Mouse (Mus musculus) inflammation-experienced regulatory T-cells, adult 6 months (primary cell): ENCODE data around the gene S100a7a. TPM values are rescaled to one million over a fixed set of nuclear protein-coding genes. Genes with fewer than 3 reads are reported as not detected.
A peak's percentile ranks its signal among the peaks of the same experiment; 100 is the strongest.

Experiments used
- ATAC-seq: one replicate; pipeline ENCODE4 v1.8.0; 2017
- polyA plus RNA-seq, 3 experiments: library from polyadenylated mRNA; unstranded; fragments of 100-300 nt; shearing (Covaris generic); gene quantifications; one replicate each; pipeline ENCODE4 v1.2.1; 2017

Gene S100a7a
- polyA plus RNA-seq: not detected

DNA sequence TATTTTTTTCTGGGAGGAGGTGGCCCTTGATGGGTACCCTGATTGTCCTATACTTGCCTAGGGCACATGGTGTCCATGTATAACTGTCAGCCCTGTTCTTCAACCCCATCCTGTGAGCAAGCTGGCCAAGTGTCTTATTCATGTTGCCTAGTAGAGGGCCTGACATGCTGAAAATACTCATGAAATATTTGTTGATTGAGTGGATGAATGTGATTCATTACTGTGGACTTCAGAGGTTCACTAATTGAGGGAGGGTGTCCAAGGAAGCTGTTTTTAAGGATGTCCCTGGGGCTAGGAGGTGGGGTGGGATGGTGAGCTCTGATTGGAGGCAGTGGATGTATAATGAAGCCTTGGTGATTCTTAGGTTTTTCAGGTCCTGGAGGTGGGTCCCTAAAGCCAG lies at the start of gene S100a7a:
S100a7a (plus strand) TSS at position 301 of the 400 bp plus-strand sequence.
- no peak for ATAC-seq

DNA sequence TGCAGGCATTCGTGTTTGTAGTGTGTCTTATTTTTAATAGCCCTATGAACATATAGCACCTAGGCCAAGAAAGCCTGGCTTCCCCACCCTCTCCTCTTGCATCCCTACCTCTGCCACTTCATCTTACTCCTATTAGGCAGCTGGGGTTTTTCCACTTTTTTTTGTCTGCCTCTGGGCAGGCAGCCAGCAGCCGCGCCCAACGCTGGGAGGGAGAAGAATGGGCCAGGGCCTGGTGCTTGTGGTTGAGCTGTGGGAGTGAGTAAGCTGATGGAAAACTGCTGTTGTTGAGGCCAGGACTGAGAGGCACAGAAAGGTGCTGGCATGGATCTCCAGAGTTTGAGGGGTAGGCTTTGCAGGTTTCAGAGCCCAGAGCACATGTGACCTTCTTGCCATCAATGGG lies 49.4 kb upstream of the S100a7a start:
- peak; percentile 26 for ATAC-seq

DNA sequence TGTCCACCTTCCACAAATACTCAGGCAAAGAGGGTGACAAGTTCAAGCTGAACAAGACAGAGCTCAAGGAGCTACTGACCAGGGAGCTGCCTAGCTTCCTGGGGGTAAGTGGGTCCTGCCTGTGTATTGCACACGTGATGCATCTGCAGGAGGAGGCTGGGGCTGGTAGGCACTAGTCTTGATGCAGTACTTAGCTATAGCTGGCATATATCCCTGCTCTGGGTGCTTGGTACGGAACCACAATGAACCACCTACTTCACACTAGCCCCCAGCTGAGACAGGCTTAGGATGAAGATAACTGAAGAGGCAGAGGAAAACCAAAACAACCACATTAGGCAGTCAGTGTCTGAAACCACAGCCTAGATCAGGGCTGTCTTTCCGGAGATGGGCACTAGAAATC lies 48.8 kb upstream of the S100a7a start:
- peak; percentile 55 for ATAC-seq

DNA sequence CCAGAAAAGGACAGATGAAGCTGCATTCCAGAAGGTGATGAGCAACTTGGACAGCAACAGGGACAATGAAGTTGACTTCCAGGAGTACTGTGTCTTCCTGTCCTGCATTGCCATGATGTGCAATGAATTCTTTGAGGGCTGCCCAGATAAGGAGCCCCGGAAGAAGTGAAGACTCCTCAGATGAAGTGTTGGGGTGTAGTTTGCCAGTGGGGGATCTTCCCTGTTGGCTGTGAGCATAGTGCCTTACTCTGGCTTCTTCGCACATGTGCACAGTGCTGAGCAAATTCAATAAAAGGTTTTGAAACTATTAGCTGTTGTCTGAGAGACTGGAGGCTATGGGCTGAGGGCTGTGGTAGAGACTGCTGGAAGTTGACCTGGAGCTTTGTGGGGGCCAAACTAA lies 48.1 kb upstream of the S100a7a start:
- no peak for ATAC-seq

DNA sequence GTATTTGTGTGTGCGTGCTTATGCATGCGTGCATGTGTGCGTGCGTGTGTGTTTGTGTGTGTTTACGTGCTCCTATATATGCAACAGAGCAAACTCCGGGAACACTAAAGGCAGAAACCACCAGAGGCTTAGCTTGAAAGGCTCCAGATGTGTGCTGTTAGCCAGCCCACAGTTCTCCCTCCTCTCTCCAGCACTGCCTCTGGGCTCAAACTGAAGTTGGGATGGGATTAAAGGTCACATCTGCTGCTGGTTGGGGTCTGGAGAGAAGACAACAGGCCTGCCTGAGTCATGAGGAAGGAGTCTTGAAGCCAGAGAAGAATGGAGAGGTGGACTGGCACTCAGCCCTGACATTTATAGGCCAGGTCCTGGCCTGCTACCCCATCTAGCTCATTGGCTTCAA lies 47.6 kb upstream of the S100a7a start:
- ATAC-seq: no peak

DNA sequence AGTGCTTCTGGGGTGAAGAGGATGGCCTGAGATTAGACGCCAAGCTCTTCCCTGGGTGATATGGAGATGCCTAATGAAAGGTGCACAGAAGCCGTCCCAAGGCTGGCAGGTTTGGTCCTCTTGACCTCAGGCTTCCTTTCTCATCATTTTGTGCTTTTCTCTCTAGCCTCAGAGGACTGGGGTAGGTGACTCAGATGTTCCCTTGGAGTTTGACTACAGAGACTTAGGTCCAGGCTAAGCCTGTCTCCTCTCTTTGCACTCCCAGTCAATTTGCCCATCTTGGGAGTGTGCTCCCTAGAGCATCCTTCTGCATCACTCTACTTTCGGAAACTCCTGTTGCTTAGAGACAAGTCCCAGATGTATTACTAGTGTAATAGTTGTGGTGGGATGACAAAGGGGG lies 46.5 kb upstream of the S100a7a start:
- ATAC-seq: no peak

DNA sequence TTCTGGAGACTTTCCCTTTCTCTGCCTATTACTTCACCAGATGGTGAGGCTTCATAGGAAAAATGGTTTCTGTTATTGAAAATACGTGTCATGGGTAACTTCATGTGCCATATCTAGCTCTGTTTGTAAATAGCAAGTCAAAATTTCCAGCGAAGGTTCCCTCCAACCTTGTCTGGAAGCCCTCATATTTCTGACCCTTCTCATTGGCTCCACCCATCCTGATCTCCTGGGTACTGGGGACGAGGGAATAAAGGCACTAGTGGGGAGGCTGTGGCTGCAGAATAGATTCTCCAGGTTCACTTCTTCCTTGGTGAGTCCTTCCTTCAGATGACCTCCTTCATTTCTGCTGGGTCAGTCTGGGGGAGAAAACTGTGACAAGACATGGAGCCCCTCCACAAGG lies 45.6 kb upstream of the S100a7a start, which contains the start of gene S100a5:
S100a5 (plus strand) TSS at position 301 of the 400 bp plus-strand sequence.
- no peak for ATAC-seq

DNA sequence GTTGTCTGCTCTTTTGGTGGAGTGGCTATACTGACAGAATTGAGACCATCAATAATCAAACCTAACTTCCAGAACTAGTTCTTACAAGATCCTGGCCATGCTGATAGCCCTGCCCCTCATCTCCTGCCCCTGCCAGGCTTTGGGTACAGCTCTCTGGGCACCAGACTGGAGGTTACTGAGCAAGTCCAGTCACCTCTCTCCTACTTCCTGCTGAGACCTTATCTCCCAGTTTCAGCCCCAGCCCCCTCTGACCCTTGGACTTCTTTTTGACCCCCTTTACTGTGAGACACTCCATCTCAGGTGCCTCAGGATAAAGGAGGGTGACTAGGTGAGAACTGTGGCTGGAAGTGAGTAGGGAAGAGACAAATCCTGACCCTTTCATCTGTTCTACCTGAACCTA lies 44.7 kb upstream of the S100a7a start:
- ATAC-seq: no peak

DNA sequence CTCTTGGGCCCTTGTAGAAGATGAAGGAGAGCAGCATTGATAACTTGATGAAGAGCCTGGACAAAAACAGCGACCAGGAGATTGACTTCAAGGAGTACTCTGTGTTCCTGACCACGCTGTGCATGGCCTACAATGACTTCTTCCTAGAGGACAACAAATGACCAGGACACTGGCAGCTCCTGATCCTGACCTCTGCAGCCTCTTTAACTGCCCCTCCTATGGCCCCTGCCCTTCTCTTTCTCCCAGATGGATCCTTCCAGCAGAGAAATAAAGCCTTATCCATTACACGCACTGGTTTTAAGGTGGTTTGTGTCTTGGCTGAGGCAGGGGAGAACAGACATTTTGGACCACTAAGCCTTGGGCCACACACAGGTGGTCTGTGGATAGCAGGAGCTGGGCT lies 42.3 kb upstream of the S100a7a start:
- ATAC-seq: no peak

DNA sequence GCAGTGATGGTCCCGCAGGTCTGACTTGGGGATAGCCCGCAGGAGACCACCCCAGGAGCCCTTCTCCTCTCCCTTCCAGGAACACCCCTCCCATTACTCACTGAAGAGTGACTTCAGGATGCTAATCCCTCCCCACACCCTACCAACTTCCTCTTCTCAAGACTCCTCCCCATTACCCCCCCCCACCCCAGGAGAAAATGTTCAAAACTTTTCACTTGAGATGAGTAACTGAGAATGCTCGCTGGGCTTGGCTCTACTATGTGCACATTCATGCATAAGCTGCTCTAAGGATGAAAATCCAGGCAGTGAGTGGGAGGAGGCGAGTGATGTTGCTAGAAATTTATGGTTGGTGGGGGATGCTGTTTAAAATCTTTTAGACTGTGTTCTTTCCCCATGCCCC lies 41.8 kb upstream of the S100a7a start:
- peak; percentile 11 for ATAC-seq

DNA sequence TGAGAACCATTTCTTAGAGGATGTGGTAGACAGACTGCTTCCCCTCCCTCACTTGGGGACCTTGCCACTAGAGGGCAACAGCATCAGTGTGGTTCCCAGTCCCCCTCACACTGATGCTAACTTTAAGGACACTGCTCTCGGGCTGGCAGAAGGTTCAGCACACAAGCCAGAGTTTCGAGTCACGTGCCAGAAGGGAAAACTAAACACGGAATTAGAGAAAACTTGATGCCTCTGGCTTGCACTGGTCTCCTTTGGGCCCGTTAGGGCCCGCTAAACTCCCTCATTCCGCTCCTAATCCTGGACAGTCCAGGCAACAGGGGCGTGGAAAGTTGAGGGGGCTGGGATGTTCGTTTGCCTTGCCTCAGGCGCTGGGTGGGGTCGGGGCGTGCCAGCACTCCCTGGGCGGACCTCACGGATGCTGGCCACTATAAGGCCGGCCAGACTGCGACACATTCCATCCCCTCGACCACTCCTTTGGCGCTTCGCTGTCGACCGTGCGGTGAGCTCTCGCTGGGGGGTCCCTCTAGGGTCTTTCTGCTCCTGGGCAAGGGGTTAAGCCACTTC lies 41.0 kb upstream of the S100a7a start, which contains the start of gene S100a6:
S100a6 (plus strand) TSS at position 155 of the 564 bp plus-strand sequence.
- peak; percentile 84 for ATAC-seq

DNA sequence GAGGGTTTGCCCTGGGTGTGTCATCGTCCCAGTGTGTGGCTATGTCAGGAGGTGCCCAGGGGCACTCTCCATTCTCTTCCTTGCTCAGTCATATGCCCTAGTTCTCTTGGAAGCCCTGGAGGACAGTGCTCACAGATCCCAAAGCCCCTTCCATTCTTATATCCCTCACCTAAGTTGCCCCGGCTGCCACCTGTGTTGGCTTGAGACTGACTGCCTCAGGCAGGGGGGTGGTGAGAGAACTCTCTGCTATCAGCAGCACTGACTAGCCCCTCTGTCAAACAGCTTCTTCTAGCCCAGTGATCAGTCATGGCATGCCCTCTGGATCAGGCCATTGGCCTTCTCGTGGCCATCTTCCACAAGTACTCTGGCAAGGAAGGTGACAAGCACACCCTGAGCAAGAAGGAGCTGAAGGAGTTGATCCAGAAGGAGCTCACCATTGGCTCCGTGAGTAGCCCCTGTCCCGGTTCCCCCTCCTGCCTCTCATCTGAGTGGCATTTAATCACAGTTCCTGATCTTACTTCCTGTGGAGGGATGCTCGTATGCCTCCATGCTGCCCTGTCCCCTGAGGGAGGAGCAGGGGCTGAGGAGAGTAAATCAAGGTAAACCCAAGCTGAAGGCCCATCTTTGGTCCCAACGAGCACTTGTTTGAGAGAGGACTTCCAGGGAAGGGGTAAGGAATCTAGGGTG lies 40.2 kb upstream of the S100a7a start:
- ATAC-seq: no peak

DNA sequence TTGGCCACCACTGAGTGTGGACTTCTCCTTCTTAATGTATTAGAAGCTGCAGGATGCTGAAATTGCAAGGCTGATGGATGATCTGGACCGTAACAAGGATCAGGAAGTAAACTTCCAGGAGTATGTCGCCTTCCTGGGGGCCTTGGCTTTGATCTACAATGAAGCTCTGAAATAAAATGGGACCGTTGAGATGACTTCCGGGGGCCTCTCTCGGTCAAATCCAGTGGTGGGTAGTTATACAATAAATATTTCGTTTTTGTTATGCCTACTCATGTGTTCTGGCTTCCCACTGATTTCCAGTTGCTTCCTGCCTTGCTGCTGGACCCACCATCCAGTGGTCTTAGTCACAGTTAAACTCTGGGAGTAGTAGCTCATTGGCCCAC lies 39.7 kb upstream of the S100a7a start:
- ATAC-seq: no peak

DNA sequence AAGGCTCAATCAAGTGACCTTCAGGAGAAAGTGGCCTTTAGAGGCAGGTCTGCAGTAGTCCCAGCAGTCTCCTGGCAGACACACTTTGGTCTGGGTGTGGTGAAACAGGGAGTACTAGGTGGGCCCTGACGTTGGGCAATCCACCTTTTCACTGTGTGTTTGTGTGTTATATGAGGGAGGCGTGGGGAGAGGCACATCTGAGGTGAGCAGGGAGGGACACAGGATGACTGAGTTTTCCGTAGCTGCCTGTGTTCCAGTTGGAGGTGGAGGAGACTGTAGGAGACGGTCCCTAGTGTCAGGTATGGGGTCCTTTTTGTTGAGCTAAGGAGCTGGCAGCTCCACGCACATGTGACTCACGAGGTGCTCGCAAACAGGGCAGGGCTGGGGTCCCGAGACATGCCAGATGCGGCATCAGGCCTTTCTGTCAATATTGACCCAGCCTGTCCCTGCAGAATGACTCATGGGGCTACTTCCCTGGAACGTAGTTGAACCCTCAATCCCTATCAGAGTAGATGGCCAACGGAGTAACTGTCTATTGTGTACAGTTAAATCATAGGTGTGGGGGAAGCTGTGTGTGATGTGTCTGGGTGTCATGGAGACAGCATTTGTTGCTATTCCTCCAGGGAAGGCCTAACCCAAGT lies 39.1 kb upstream of the S100a7a start:
- ATAC-seq: no peak

DNA sequence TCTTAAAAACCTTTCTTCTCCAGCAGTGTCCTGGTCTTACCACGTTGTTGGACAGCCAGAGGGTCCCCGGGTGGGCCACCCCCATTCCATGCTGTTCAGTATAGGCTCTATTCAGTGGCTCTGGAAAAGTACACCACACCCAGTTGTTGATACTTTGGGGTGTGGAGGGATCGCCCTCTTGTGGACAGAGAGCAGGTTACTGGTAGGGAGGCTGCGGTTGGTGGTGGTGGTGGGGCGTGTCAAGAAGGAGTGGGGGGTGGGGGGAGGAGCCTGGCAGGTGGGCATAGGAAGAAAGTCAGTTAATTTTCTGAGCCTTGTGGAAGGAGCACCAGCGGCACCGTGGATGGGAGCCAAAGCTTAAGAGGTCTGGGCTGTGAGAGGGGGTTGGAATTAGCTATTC lies 38.4 kb upstream of the S100a7a start:
- ATAC-seq: peak; percentile 83

DNA sequence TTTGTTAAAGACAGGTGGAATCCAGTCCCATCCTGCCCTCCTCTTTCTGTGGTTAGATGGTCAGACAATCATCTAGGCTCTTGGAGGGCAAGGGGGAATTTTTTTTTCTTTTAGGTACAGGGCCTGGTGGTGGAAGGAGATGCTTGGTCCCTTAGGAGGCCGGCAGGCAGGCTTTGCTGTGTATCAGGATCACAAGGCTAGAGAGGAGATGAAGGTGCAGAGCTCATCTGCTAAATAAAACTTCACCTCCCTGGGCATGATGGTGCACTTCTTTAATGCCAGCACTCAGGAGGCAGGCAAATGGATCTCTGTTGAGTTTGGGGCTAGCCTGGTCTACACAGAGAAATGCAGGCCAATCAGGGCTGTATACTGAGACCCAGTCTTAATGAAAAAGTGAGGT lies 37.9 kb upstream of the S100a7a start:
- no peak for ATAC-seq

DNA sequence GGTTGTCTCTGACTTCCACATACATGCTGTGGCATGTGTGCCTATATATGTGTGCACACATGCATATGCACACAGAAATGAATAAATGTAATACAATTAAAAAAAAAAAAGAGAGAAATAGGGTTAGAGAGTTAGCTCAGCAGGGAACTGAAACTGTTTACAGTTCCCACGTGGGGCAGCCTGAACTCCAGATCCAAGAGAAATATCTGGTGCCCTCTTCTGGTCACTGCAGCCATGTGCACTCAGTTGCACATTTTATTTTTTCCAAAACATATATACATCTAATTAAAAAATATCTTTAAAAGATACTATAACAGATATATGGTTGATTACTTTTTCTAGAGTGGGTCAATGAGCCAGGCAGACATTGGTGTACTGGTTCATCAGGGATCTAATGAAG lies 36.2 kb upstream of the S100a7a start:
- ATAC-seq: no peak

DNA sequence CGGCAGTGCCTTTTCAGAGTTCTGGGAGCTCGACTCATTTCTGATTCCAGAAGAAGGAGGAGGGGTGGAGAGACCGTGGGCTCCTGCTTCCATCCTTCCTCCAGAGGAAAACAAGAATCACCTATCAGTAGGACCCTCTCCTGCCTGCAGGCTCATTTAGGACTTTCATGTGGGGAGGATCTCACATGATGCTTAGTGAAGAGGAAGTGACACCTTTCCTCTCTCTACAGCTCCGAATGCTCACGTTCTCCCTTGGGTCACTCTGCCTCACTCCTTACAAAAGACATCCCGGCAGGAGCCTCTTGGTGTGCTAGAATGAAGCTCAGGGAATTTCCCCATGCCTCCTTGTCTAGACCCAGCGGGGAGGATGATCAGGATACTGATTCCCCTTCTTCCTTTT lies 32.3 kb upstream of the S100a7a start:
- ATAC-seq: no peak

DNA sequence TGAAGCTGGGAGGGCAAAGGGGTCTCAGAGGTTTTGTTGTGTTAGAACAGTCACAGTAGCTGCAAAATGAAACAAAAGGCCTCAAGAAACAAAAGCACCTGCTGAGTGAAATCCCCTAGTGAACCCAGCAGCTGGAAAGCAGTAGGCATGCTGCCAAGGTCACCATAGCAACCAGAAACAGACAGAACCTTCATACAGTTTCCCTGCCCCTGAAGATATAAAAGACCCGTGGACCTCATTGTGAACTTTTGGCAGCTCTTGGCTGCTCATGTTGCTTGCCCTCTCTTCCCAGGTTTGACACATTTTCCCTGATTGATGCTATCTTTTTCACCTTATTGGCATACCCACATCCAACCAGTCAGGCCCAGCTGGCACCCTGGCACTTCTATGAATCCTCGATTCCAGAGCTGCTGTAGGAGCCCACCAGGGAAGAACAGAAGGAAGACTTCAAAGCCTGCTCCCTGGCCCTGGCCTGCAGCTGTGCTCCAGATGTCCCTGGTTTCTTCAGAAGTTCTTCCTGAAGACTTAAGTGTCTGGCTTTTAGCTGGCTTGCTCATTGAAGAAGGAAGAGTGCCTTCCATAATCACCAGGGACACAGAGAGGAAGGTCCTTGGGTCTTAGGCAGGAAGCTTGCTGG lies 30.3 kb upstream of the S100a7a start:
- peak; percentile 83 for ATAC-seq

DNA sequence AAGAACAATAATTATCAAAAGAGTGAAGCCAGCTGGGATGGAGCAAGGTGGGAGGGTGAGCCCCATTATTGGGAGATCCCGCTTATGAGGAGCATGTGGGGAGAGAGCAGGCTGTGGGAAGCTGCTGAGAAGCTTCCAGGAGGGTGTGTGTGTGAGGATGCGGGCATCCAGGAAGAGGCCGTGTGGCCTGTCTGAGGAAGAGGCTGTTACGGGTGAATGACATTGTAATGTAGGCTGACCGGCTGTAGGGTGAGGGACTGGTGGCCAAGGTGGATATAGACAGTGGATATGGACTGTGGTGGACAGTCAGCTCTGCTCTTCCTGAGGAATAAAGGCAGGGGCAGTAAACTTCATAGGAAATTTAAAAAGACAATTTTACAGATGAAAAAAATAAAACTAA lies 28.3 kb upstream of the S100a7a start:
- ATAC-seq: no peak

DNA sequence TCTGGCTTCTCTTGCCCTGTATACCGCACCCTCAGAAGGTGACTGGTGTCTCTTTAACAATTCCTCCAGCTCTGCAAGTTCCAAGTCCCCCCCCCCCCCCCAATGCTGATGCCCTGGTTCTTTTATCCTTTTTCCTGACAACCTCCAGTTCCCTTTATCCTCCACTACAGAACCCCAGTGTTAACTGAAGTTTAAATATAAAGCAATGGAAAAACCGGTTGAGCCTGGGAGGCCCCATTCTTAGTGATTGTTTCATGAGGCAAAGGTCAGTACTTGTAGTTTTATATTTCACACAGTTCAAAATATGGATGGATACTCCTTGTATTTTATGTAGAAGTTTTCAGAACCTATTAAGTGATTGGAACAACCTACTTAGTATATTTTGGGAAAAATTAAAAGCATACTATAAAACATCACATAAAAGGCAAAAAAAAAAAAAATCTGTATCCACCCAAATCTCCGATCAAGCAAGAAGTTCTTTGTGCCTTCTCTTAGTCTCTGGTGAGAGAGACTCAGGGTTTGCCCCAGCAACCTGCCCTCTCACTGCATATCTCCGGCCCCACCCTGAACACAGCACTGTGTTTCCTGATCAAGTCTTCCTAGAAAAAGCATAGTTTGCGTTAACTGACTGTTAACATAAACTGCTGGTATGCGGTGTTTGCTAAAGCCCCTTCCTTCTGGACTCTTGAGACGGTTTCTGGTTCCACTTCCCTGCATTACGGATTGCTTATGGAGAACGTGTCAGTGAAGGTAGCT lies 27.4 kb upstream of the S100a7a start:
- ATAC-seq: no peak

DNA sequence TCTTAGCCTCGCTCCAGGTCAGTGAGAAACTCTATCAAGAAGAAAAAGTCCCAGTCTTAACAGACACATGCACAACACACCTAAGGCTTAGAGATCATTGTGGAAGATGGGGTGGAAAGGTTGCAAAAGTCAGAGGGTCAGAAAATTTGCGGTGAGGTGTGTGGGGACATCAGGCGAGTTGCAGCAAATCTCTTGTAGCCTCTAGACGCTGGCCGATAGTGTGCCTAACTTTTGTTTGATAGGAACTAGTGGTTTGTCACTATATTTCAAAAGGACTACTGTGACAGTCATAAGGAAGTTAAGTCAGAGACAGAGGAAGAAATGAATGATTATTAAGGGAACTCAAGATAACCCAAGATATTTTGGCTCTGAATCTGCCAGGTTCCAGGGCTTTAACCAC lies 26.5 kb upstream of the S100a7a start:
- no peak for ATAC-seq

DNA sequence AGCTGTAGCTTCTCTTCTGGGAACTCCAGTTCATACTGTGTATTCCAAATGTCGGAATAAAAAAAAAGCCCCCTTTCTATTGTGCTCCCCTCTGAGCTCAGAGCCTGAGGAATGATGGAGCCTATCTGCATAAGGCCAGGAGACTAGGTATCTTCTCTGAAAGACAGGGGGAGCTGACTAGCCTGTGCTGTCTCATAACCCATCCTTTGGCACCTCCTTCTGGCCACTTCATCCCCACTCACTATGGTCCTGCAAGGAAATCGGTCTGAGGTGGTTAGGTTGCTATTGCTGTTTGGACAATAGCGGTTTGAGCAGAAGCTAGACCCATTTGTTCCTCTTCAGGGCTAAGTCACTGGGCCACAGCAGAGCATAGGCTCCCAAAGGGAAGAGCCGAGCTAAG lies 26.0 kb upstream of the S100a7a start:
- no peak for ATAC-seq
